Mouse (Mus musculus): ENCODE data around the gene Nr5a2. TPM values are rescaled to one million over a fixed set of nuclear protein-coding genes. Genes with fewer than 3 reads are reported as not detected.

Gene Nr5a2
- total RNA-seq, 2 experiments from 2014 or later: not detected

- ATAC-seq (replicated peaks; ENCODE audit: poor library complexity): no peak
Measured at GRCm38 (mm10) chr1:136949323-136949741, 10.9 kb downstream of the Nr5a2 start.

GRCm38 (mm10) chr1:136948511-136949275, 11.6 kb downstream of the Nr5a2 start:
- ATAC-seq (replicated peaks; ENCODE audit: poor library complexity): peak; percentile 69

- no peak for ATAC-seq (replicated peaks; ENCODE audit: poor library complexity)
Measured at GRCm38 (mm10) chr1:136948127-136948422, 12.2 kb downstream of the Nr5a2 start.

GRCm38 (mm10) chr1:136947394-136948126, 12.7 kb downstream of the Nr5a2 start:
- no peak for ATAC-seq (replicated peaks; ENCODE audit: poor library complexity)

- no peak for ATAC-seq (replicated peaks; ENCODE audit: poor library complexity)
Measured at GRCm38 (mm10) chr1:136946806-136947393, 13.3 kb downstream of the Nr5a2 start.

GRCm38 (mm10) chr1:136946404-136946803, 13.8 kb downstream of the Nr5a2 start:
- ATAC-seq (replicated peaks; ENCODE audit: poor library complexity): no peak

- no peak for ATAC-seq (replicated peaks; ENCODE audit: poor library complexity)
Measured at GRCm38 (mm10) chr1:136945876-136946275, 14.4 kb downstream of the Nr5a2 start.

GRCm38 (mm10) chr1:136945426-136945825, 14.8 kb downstream of the Nr5a2 start:
- no peak for ATAC-seq (replicated peaks; ENCODE audit: poor library complexity)

- ATAC-seq (replicated peaks; ENCODE audit: poor library complexity): no peak
Measured at GRCm38 (mm10) chr1:136940603-136941002, 19.6 kb downstream of the Nr5a2 start.

- no peak for ATAC-seq (replicated peaks; ENCODE audit: poor library complexity)
Measured at GRCm38 (mm10) chr1:136939220-136939619, 21.0 kb downstream of the Nr5a2 start.

GRCm38 (mm10) chr1:136935960-136936324, 24.3 kb downstream of the Nr5a2 start:
- no peak for ATAC-seq (replicated peaks; ENCODE audit: poor library complexity)

- ATAC-seq (replicated peaks; ENCODE audit: poor library complexity): no peak
Measured at GRCm38 (mm10) chr1:136935316-136935959, 24.8 kb downstream of the Nr5a2 start.

GRCm38 (mm10) chr1:136934051-136934450, 26.2 kb downstream of the Nr5a2 start:
- ATAC-seq (replicated peaks; ENCODE audit: poor library complexity): no peak

- no peak for ATAC-seq (replicated peaks; ENCODE audit: poor library complexity)
Measured at GRCm38 (mm10) chr1:136931026-136931425, 29.2 kb downstream of the Nr5a2 start.

- no peak for ATAC-seq (replicated peaks; ENCODE audit: poor library complexity)
Measured at GRCm38 (mm10) chr1:136929743-136930142, 30.5 kb downstream of the Nr5a2 start.

GRCm38 (mm10) chr1:136927428-136927827, 32.8 kb downstream of the Nr5a2 start:
- ATAC-seq (replicated peaks; ENCODE audit: poor library complexity): no peak

GRCm38 (mm10) chr1:136926026-136926425, 34.2 kb downstream of the Nr5a2 start:
- no peak for ATAC-seq (replicated peaks; ENCODE audit: poor library complexity)

GRCm38 (mm10) chr1:136920089-136920488, 40.2 kb downstream of the Nr5a2 start:
- no peak for ATAC-seq (replicated peaks; ENCODE audit: poor library complexity)

- no peak for ATAC-seq (replicated peaks; ENCODE audit: poor library complexity)
Measured at GRCm38 (mm10) chr1:136918791-136919190, 41.5 kb downstream of the Nr5a2 start.

GRCm38 (mm10) chr1:136915438-136915837, 44.8 kb downstream of the Nr5a2 start:
- ATAC-seq (replicated peaks; ENCODE audit: poor library complexity): no peak

- no peak for ATAC-seq (replicated peaks; ENCODE audit: poor library complexity)
Measured at GRCm38 (mm10) chr1:136911996-136912395, 48.3 kb downstream of the Nr5a2 start.

GRCm38 (mm10) chr1:136911594-136911860, 48.7 kb downstream of the Nr5a2 start:
- no peak for ATAC-seq (replicated peaks; ENCODE audit: poor library complexity)

Measured in megakaryocyte progenitor cell, adult 5-6 weeks (primary cell).